Mouse (Mus musculus) bone marrow, adult 2 months (tissue): Measurements from ENCODE around the gene Fam217b.

Source experiments
- CTCF ChIP-seq: fragments of 200-500 bp; IDR thresholded peaks from 2 replicates; pipeline ENCODE4 v1.5.1; 2011; ENCODE audit warnings: low read length, control low read depth; ENCODE audit not compliant: control insufficient read depth, insufficient read depth
- POLR2A ChIP-seq: fragments of 200-500 bp; IDR thresholded peaks from 2 replicates; pipeline ENCODE4 v1.6.1; 2011; ENCODE audit warnings: low read depth, mild to moderate bottlenecking, control low read depth, low read length, borderline replicate concordance; ENCODE audit not compliant: control insufficient read depth

- TF ChIP-seq CTCF (no peak), POLR2A (no peak)
Measured at GRCm38 (mm10) chr2:178457414-178457813, 43.1 kb downstream of the Fam217b start.
